Mouse (Mus musculus) right cerebral cortex, postnatal 36 days (tissue): ENCODE measurements at regions not wholly inside any gene's neighbourhood (a gene's known extent, or its start where the extent isn't known, plus 50 kb on each side); places are given as distances from the start of the nearest gene placed in this dataset.
A peak's percentile ranks its signal among the peaks of the same experiment; 100 is the strongest.
"Not testable (repeated sequence)": the region's sequence is repeated elsewhere in the genome, so short reads cannot be mapped to it uniquely, and the experiment has no call there.

Experiments
- DNase-seq, 2 experiments: peaks; one replicate each; pipeline ENCODE4 v3.0.0; 2022; ENCODE audit warnings: low spot score in 2 of 2, mixed read lengths in 1 of 2

DNA sequence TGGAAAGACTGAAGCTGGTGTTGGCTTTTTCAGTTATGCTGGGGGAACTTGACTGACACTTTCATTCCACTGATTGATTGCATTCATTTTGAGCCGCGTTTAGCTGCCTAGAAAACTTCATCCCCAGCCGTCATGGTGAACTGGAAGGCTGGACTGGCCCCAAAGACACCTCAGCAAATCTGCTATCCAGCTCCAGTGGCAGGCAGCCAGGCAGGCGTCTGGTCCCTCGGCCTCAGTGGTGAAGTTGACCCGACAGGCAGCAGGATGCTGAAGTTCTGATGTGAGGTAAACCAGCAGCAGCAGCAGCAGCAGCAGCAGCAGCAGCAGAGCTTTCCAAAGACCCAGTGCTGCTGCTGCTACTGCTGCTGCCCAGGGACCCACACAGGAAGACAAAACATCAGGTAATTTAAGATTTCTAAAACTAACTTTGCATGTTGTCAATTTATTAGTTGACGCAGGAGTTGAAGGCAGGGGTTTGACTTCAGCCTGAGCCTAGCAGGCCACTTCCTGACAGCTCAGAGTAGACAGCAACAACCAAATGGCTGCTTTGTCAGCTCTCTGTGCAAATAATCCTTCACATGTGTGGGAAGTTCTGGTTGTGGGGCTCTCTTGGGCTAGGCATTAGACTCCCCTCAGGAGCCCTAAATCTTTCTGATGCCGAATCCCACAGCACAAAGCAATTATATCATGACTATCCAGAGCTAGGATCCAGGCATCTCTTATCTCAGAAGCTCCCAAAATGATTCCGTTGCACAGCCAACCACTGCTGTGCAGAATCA is 200.4 kb upstream of the Nhs start:
- DNase-seq: no peak

- DNase-seq: no peak
Measured at GRCm38 (mm10) chrX:162348341-162348740, 188.8 kb upstream of the Nhs start.

DNA sequence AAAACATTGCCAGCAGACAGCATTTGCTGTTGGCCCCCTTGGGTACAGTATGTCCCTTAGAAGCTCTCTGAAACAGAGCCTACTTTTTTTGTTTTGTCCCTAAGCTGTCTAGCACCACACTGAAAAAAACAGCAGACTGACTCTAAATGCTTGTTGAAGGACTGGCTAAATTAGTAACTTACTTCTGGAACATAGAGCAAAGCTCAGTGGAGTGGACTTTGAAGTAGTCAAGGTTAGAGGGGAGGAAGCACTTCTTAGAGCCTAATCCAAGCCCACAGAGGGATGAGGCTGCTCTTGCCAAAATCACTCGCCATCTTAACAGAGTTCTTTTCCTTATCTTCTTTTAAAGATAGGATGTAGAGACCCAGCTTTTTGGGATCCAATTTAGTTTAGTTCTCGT is 188.4 kb upstream of the Nhs start:
- DNase-seq: no peak

DNA sequence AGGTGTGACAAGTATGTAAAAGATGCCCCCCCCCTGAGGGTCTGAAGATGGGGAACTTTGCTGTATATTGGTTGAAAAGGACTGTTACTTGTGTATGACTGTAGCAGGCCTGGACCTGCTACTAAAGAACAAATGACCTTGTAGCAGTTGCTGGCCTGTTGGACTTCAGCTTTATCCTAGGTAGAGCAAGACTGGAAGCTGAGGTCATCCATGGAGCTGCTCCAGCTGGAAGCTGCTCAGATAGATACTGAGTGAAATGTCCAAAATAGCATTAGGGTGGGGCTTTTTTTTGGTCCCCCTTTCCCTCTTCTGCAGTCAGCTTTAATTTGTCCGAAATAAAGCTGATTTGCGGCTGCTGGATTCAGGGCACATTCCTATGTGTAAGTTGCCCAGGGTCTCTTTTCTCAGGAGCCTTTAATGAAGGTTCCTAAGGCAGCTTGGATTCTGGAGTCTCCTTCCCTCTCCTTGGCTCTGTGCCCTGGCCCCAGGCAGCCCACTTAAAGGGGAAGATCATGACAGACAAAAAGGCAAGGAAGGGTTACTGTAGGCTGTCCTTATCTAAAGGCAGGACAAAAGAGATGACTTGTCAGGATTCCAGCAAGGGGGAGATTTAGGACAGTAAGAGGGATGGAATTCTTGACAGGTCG is 186.1 kb upstream of the Nhs start:
- no peak for DNase-seq

- DNase-seq: no peak
Measured at GRCm38 (mm10) chrX:162332121-162332520, 172.6 kb upstream of the Nhs start.

DNA sequence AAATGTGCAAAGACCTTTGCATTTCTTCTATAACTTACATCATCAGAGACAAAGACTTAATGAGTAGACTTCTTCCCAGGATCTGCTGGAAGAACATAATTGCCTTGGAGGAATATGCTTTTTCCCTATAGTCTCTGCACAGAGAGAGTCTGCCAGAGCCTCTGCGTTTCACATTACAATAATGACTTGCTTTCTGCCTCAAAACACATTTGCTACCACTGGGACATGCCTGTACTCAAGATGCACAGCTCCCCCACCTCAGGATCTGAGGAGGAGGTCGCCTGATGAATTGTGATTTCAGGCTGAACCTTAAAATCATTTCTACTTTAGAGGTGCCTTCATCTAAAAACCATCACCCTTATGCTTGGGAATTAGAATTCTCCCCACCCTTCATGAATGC is 148.1 kb upstream of the Nhs start:
- no peak for DNase-seq

DNA sequence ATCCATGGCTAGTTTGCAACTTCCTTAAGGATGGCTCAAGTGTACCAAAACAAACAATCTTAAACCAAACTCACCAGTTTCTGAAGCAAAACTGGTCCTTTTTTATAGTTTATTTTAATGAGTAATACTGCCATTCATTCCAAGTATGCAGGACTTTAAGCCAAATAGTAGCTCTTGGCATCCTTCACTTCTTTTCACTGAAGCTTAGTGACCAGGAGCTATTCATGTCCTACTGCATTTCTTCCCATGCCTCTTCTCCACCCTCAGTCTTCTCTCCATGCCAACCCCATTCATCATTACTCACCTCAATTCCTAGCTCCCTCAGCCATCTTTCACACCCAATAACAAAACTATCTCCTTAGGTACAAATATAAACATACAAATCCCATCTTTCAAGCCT is 144.6 kb upstream of the Nhs start:
- no peak for DNase-seq

- DNase-seq: no peak
Measured at GRCm38 (mm10) chrX:162302788-162303187, 143.3 kb upstream of the Nhs start.

DNA sequence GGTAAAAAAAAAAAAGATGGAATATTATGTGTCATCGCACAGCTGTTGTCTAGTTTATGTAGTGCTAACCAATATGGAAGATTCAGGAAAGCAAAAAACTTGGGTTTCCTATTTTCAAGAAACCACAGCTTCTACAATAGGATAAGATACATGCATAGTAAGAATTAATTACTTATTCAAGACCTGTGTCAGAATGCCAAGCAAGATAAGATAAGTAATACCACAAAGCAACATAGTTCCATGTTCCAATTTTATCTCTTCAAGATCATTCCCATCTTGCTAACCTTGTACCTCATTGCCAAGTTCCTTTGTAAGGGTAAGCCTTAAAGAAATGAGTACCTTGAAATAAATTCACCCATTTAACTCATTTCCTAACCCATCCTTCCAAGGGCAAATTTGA is 131.7 kb upstream of the Nhs start:
- DNase-seq: no peak

- DNase-seq: not testable (repeated sequence)
Measured at GRCm38 (mm10) chrX:162286155-162286554, 126.6 kb upstream of the Nhs start.

- DNase-seq: no peak
Measured at GRCm38 (mm10) chrX:162284252-162284651, 124.7 kb upstream of the Nhs start.

GRCm38 (mm10) chrX:162282690-162283089 is 123.2 kb upstream of the Nhs start:
- no peak for DNase-seq

DNA sequence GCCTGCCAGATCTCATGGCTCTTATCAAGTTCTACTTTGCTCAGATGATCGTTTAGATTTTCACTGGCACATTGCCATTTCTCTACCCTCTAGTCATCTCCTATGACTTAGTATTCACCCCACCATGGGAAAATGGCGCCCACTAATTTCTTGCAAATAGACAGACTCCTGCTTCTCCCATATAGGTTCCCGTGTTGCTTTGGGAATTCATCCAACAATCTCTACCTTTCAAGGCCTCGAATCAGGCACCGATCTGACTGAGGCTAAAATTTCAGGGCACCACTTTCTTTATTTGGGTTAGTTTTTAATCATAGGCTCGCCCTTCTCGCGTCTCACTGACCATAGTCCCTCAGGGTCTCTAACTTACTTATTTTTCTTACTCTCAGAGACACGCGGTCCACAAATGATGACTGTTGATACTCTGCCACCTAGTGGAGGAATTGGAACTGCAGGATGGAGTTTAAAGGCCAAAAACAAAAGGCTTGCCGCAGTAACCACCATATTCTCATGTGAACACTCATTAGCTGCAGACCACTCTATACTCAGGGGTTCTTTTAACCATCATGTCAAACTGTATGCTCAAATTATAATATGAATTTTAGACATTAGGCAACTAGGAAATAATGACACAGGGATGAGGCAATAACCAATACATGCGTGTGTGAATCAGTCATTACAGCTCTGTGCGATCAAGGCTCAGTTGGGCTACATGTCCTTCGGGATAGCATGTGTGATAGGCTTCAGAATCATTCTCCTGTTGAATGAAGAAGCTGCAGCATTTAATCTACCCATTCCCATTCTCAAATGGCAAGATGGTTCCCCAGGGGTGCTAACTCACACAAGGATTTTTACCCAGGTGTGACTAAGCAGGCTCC is 119.5 kb upstream of the Nhs start:
- peak; percentile 3 to 5 for DNase-seq

DNA sequence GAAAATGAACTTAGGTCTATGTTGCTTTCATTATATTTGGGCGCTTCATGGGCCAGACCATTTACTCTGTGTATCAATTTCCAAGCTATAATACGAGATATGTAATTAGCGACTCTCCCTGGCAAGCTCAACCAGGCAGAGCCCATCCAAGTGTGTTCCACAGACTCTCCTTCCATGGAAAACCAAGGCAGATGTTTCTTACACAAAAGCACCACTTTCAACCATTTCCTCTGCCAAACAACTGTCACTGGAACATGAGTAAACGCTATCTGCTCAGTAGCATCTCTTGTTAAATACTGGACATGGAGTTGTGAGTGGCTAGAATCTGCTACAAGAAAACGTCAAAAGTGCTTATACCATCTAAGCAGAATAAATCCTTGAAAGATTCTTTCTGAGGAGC is 115.1 kb upstream of the Nhs start:
- no peak for DNase-seq

DNA sequence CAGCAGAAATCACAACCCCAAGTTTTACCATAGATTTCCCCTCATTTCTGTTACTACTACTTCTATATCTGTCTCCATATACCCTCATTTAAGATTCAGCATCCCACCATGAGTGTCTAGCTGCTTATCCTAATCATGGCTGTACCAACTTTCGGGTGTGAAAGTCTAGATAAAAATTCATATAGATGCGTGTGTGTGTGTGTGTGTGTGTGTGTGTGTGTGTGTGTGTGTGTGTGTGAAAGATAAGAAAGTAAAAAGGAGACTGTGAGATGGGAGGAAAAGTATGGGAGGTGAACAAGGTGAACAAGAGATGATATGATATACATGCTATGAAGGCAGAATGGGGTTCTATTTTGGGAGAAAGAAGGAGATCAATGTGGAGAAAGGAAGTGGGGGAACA is 111.7 kb upstream of the Nhs start:
- DNase-seq: no peak

- no peak for DNase-seq
Measured at GRCm38 (mm10) chrX:162268918-162269317, 109.4 kb upstream of the Nhs start.

- no peak for DNase-seq
Measured at GRCm38 (mm10) chrX:162268112-162268511, 108.6 kb upstream of the Nhs start.

GRCm38 (mm10) chrX:162267679-162268078 is 108.1 kb upstream of the Nhs start:
- DNase-seq: no peak

GRCm38 (mm10) chrX:162266769-162267168 is 107.2 kb upstream of the Nhs start:
- DNase-seq: no peak

GRCm38 (mm10) chrX:162257398-162257797 is 97.9 kb upstream of the Nhs start:
- DNase-seq: no peak

DNA sequence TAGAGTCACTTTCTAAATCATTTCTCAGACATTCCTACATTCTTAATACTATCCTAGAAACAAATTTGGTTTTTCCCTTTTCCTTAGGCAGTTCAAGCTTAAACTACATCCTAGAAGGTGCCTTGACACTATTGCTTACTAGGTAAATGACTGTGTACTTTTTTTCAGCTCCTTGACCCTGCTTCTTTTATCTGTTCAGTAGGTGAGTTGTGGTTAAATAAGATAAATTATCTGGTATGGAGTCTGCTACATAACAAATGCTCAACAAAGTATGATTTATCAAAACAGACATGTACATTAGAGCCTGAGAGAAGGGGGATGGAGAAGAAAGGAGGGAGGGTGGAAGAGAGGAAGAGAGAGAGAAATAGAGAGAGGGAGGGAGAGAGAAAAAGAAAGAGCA is 96.3 kb upstream of the Nhs start:
- no peak for DNase-seq

- DNase-seq: no peak
Measured at GRCm38 (mm10) chrX:162241291-162241690, 81.8 kb upstream of the Nhs start.

- DNase-seq: no peak
Measured at GRCm38 (mm10) chrX:162235552-162235951, 76.0 kb upstream of the Nhs start.
